Mouse (Mus musculus) lung, postnatal 0 days (tissue): Measurements from ENCODE around the gene Cd44. TPM values are rescaled to one million over a fixed set of nuclear protein-coding genes. Genes with fewer than 3 reads are reported as not detected.

Experiments
- ATAC-seq: fragments of 200-750 bp; cut with Nextera tagmentation; 2 replicates; pipeline ENCODE4 v1.8.0; 2017; ENCODE audit warnings: moderate library complexity
- DNase-seq: peaks from one replicate; pipeline ENCODE4 v3.0.0-alpha.2; 2016; ENCODE audit warnings: low spot score
- H3K27ac ChIP-seq: fragments of 300-500 bp; sonication (generic); 2 replicates; pipeline ENCODE4 v1.5.1; 2014; ENCODE audit warnings: antibody characterized with exemption, mild to moderate bottlenecking, low read length, mixed read lengths
- H3K27me3 ChIP-seq: fragments of 300-500 bp; sonication (generic); replicated peaks from 2 replicates; pipeline ENCODE4 v1.6.1; 2014; ENCODE audit warnings: low read length, mixed read lengths; ENCODE audit not compliant: insufficient read depth
- H3K36me3 ChIP-seq: fragments of 300-500 bp; sonication (generic); 2 replicates; pipeline ENCODE4 v1.6.1; 2014; ENCODE audit warnings: low read length, mixed read lengths; ENCODE audit not compliant: insufficient read depth
- H3K4me1 ChIP-seq: fragments of 300-500 bp; sonication (generic); 2 replicates; pipeline ENCODE4 v1.6.1; 2014; ENCODE audit warnings: antibody characterized with exemption, low read depth, low read length, mixed read lengths; ENCODE audit not compliant: insufficient read depth
- H3K4me2 ChIP-seq: fragments of 300-500 bp; sonication (generic); replicated peaks from 2 replicates; pipeline ENCODE4 v1.6.1; 2014; ENCODE audit warnings: low read depth, mild to moderate bottlenecking, low read length, moderate library complexity, mixed read lengths
- H3K4me3 ChIP-seq: fragments of 300-500 bp; sonication (generic); 2 replicates; pipeline ENCODE4 v1.5.1; 2014; ENCODE audit warnings: low read depth, low read length
- H3K9ac ChIP-seq: fragments of 300-500 bp; sonication (generic); replicated peaks from 2 replicates; pipeline ENCODE4 v1.6.1; 2014; ENCODE audit warnings: low read depth, mild to moderate bottlenecking
- H3K9me3 ChIP-seq: fragments of 300-500 bp; sonication (generic); 2 replicates; pipeline ENCODE4 v1.6.1; 2016; ENCODE audit warnings: low read length, mixed read lengths
- CTCF ChIP-seq: IDR thresholded peaks from 2 replicates; pipeline ENCODE4 v1.5.1; 2016; ENCODE audit warnings: antibody characterized with exemption, mild to moderate bottlenecking
- EP300 ChIP-seq: IDR thresholded peaks from 2 replicates; pipeline ENCODE4 v1.6.1; 2016; ENCODE audit warnings: antibody characterized with exemption, mild to moderate bottlenecking, control low read depth
- WGBS: fragments of 180-500 bp; shearing (Covaris S2); extraction: QIAGEN DNeasy Blood & Tissue Kit; methylation state at CpG from one replicate; pipeline ENCODE4 v1.1.7; 2014; 5-methylcytosine and 5-hydroxymethylcytosine counted together
- polyA plus RNA-seq: library from polyadenylated mRNA; unstranded; fragments of >200 nt; fragmentation: Nextera tagmentation; extraction: Ambion mirVana; gene quantifications from 2 replicates; pipeline ENCODE4 v1.2.1, GENCODE M21; 2015

Cd44 gene
- polyA plus RNA-seq, 1 experiment from 2014 or later: 44.2 TPM

GRCm38 (mm10) chr2:102872436-102872835 is 29.0 kb downstream of the Cd44 start:
- WGBS: 94% methylated on average over 2 of the region's 2 CpGs
- TF ChIP-seq CTCF: no peak
- TF ChIP-seq EP300: no peak
- DNase-seq (no peak), ATAC-seq (no peak)
- Histone ChIP-seq H3K36me3 (no peaks in the 10 kb centered on the region), H3K9me3 (no peaks in the 10 kb centered on the region), H3K4me1 (no peaks in the 10 kb centered on the region), H3K4me2 (no peak overlapping the region), H3K4me3 (no peak overlapping the region), H3K27ac (no peak overlapping the region), H3K27me3 (no peaks in the 10 kb centered on the region), H3K9ac (no peak overlapping the region)

DNA sequence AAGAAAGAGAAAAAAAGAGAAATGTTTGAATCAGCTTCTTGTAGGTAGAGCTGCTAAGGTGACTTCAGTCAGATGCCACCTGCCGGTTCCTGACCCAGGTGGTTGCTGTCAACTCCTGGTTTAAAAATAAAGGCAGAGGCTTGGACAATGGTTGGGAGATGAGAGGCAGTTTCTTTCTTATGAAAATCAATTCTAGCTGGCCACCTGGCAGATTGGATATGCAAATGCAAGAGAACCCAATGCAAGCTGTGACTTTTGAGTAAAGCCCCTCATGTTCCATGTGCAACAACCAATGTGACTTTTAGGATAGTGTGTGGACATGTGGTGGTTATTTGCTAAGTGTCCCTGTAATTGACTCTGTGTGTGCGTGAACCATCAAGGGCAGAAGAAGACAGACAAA is 33.0 kb downstream of the Cd44 start:
- no peak overlapping the region for H3K27ac ChIP-seq
- no peak overlapping the region for H3K9ac ChIP-seq
- H3K4me1 ChIP-seq: peaks cover 3% of the 10 kb centered on the region; the same call in 1 of the 2 replicates
- TF ChIP-seq CTCF (no peak), EP300 (no peak)
- no peak overlapping the region for H3K4me3 ChIP-seq
- DNase-seq (no peak), ATAC-seq (no peak)
- 85% methylated on average over 2 of the region's 2 CpGs for WGBS
- H3K27me3 ChIP-seq: no peaks in the 10 kb centered on the region
- H3K36me3 ChIP-seq: no peaks in the 10 kb centered on the region
- H3K4me2 ChIP-seq: no peak overlapping the region
- H3K9me3 ChIP-seq: no peaks in the 10 kb centered on the region

DNA sequence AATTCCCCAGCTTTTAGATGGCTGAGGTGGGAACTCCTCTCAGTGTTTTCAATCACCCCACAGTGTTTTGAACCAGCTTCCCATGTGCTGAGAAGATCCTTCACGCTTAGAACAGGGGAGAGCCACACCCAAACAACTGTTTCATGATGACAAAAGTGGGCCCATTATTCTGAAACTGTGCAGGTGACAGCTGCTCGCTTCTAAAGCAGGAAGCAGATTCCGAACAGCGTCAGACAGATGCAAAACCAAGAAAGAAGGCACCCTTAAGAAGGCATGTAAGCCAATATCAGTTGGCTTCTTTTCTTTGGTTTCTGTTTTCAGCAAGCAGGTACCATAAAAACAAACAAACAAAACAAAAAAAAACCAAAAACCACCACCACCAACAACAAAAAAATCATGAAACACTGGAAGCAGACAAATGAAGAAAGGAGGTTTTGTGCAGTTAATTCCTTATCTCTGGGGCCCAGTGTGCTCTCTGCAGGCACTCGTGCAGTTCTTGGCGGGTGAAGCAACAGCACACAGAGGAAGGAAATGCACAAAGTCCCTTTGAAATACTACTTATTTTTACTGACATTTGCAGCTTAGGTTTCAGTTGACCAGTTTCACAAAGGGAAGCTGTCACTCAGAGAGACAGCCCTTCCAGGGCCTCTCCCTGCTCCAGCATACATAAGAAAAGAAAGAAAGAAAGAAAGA is 33.9 kb downstream of the Cd44 start:
- Histone ChIP-seq H3K27me3 (no peaks in the 10 kb centered on the region), H3K4me2 (no peak overlapping the region), H3K36me3 (no peaks in the 10 kb centered on the region), H3K9me3 (no peaks in the 10 kb centered on the region), H3K4me1 (peaks cover 3% of the 10 kb centered on the region; the same call in 1 of the 2 replicates), H3K4me3 (no peak overlapping the region), H3K9ac (no peak overlapping the region), H3K27ac (no peak overlapping the region)
- DNase-seq: peak; percentile 69
- WGBS: 32% methylated on average over 6 of the region's 6 CpGs
- ATAC-seq: no peak
- no peak for TF ChIP-seq EP300
- TF ChIP-seq CTCF: no peak

DNA sequence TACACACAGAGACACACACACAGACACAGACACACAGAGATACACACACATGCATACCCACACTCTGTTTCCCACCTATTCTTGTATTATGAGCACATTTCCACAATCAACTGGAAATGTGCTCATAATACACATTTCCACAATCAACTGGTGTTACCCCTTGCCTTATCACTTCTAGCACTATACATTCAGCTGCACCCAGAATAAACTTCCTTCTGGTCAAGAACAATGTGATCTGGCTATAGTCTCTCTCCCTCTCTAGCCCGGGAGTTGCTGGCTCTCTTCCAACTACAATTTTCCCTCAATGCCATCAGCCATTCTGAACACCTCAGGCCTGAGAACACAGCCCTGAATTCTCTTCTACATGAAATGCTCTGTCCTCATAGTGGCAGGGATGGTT is 34.9 kb downstream of the Cd44 start:
- Histone ChIP-seq H3K9ac (no peak overlapping the region), H3K4me1 (peaks cover 3% of the 10 kb centered on the region; the same call in 1 of the 2 replicates), H3K4me2 (no peak overlapping the region), H3K27ac (no peak overlapping the region; the same call in 1 of the 2 replicates), H3K9me3 (no peaks in the 10 kb centered on the region), H3K4me3 (no peak overlapping the region), H3K27me3 (no peaks in the 10 kb centered on the region), H3K36me3 (no peaks in the 10 kb centered on the region)
- ATAC-seq: peak; percentile 38; the same call in 1 of the 2 replicates
- TF ChIP-seq CTCF (no peak), EP300 (0 out of 2 replicates have a peak, but pooled peaks have one; percentile 12)
- 0% methylated on average over 1 of the region's 1 CpGs for WGBS
- DNase-seq: peak; percentile 14

- Histone ChIP-seq H3K27ac (no peak overlapping the region), H3K27me3 (no peaks in the 10 kb centered on the region), H3K9me3 (no peaks in the 10 kb centered on the region), H3K36me3 (no peaks in the 10 kb centered on the region), H3K9ac (no peak overlapping the region), H3K4me3 (no peak overlapping the region), H3K4me1 (peaks cover 3% of the 10 kb centered on the region; the same call in 1 of the 2 replicates), H3K4me2 (no peak overlapping the region)
- TF ChIP-seq CTCF (no peak), EP300 (no peak)
- ATAC-seq (no peak), DNase-seq (no peak)
- 96% methylated on average over 8 of the region's 8 CpGs for WGBS
Observed at GRCm38 (mm10) chr2:102865354-102865752, 36.1 kb downstream of the Cd44 start.

- no peak overlapping the region for H3K4me2 ChIP-seq
- H3K27me3 ChIP-seq: no peaks in the 10 kb centered on the region
- no peaks in the 10 kb centered on the region; the same call in 1 of the 2 replicates for H3K36me3 ChIP-seq
- H3K27ac ChIP-seq: no peak overlapping the region
- no peak overlapping the region for H3K4me3 ChIP-seq
- ATAC-seq (no peak), DNase-seq (no peak)
- no peak overlapping the region for H3K9ac ChIP-seq
- TF ChIP-seq CTCF (no peak), EP300 (no peak)
- WGBS: 67% methylated on average over 6 of the region's 6 CpGs
- no peaks in the 10 kb centered on the region for H3K9me3 ChIP-seq
- H3K4me1 ChIP-seq: peaks cover 3% of the 10 kb centered on the region; the same call in 1 of the 2 replicates
Observed at GRCm38 (mm10) chr2:102864695-102865353, 36.6 kb downstream of the Cd44 start.
